Mouse (Mus musculus): Measurements from ENCODE around the gene Nek2. TPM values are rescaled to one million over a fixed set of nuclear protein-coding genes. Genes with fewer than 3 reads are reported as not detected.

Nek2 gene
- polyA plus RNA-seq, 1 experiment: 0.97 TPM

- H3K4me3 ChIP-seq (replicated peaks): no peak overlapping the region
- H3K36me3 ChIP-seq (ENCODE audit: control insufficient read depth): no peaks in the 10 kb centered on the region
Observed at GRCm38 (mm10) chr1:191808688-191809223, 12.5 kb upstream of the Nek2 start.

GRCm38 (mm10) chr1:191811774-191812173, 9.5 kb upstream of the Nek2 start:
- Histone ChIP-seq H3K36me3 (ENCODE audit: control insufficient read depth) (no peaks in the 10 kb centered on the region), H3K4me1 (ENCODE audit: control insufficient read depth) (no peaks in the 10 kb centered on the region), H3K4me3 (replicated peaks) (no peak overlapping the region), H3K9me3 (ENCODE audit: control insufficient read depth, low read length) (peaks cover 4% of the 10 kb centered on the region; the same call in 1 of the 2 replicates), H3K27me3 (ENCODE audit: control insufficient read depth) (no peaks in the 10 kb centered on the region)
- no peak for TF ChIP-seq GATA1 (IDR thresholded peaks at IDR 0.05; ENCODE audit: low read length)

More at GRCm38 (mm10) chr1:191808688-191809223, 12.5 kb upstream of the Nek2 start:
- no peaks in the 10 kb centered on the region for H3K4me1 ChIP-seq (ENCODE audit: control insufficient read depth)
- H3K27me3 ChIP-seq (ENCODE audit: control insufficient read depth): no peaks in the 10 kb centered on the region
- peaks cover 7% of the 10 kb centered on the region; the same call in 1 of the 2 replicates for H3K9me3 ChIP-seq (ENCODE audit: control insufficient read depth, low read length)
- no peak for TF ChIP-seq TAL1 (IDR thresholded peaks at IDR 0.05; ENCODE audit: low read length)

- H3K4me1 ChIP-seq (ENCODE audit: control insufficient read depth): peaks cover 1% of the 10 kb centered on the region; the same call in 1 of the 2 replicates
- H3K4me3 ChIP-seq (replicated peaks): no peak overlapping the region
- no peaks in the 10 kb centered on the region; the same call in 1 of the 2 replicates for H3K27me3 ChIP-seq (ENCODE audit: control insufficient read depth)
- H3K36me3 ChIP-seq (ENCODE audit: control insufficient read depth): no peaks in the 10 kb centered on the region
- TF ChIP-seq GATA1 (IDR thresholded peaks at IDR 0.05; ENCODE audit: low read length) (no peak), TAL1 (IDR thresholded peaks at IDR 0.05; ENCODE audit: low read length) (no peak)
- H3K9me3 ChIP-seq (ENCODE audit: control insufficient read depth, low read length): no peaks in the 10 kb centered on the region
Observed at GRCm38 (mm10) chr1:191812949-191813691, 8.1 kb upstream of the Nek2 start.

- Histone ChIP-seq H3K36me3 (ENCODE audit: control insufficient read depth) (no peaks in the 10 kb centered on the region), H3K4me3 (replicated peaks) (no peak overlapping the region), H3K27me3 (ENCODE audit: control insufficient read depth) (peaks cover 2% of the 10 kb centered on the region), H3K4me1 (ENCODE audit: control insufficient read depth) (peaks cover 1% of the 10 kb centered on the region; the same call in 1 of the 2 replicates), H3K9me3 (ENCODE audit: control insufficient read depth, low read length) (no peaks in the 10 kb centered on the region)
- TF ChIP-seq GATA1 (IDR thresholded peaks at IDR 0.05; ENCODE audit: low read length) (no peak), TAL1 (IDR thresholded peaks at IDR 0.05; ENCODE audit: low read length) (no peak)
Observed at GRCm38 (mm10) chr1:191814240-191814639, 7.0 kb upstream of the Nek2 start.

- TF ChIP-seq TAL1 (IDR thresholded peaks at IDR 0.05; ENCODE audit: low read length) (no peak), GATA1 (IDR thresholded peaks at IDR 0.05; ENCODE audit: low read length) (no peak)
- Histone ChIP-seq H3K9me3 (ENCODE audit: control insufficient read depth, low read length) (no peaks in the 10 kb centered on the region), H3K4me1 (ENCODE audit: control insufficient read depth) (peaks cover 1% of the 10 kb centered on the region; the same call in 1 of the 2 replicates), H3K36me3 (ENCODE audit: control insufficient read depth) (no peaks in the 10 kb centered on the region), H3K27me3 (ENCODE audit: control insufficient read depth) (peaks cover 9% of the 10 kb centered on the region), H3K4me3 (replicated peaks) (no peak overlapping the region)
Observed at GRCm38 (mm10) chr1:191814935-191815334, 6.3 kb upstream of the Nek2 start.

GRCm38 (mm10) chr1:191816596-191816995, 4.6 kb upstream of the Nek2 start:
- no peak overlapping the region for H3K4me3 ChIP-seq (replicated peaks)
- peaks cover 18% of the 10 kb centered on the region for H3K27me3 ChIP-seq (ENCODE audit: control insufficient read depth)
- TF ChIP-seq TAL1 (IDR thresholded peaks at IDR 0.05; ENCODE audit: low read length): no peak
- TF ChIP-seq GATA1 (IDR thresholded peaks at IDR 0.05; ENCODE audit: low read length): no peak
- no peaks in the 10 kb centered on the region for H3K9me3 ChIP-seq (ENCODE audit: control insufficient read depth, low read length)
- no peaks in the 10 kb centered on the region for H3K36me3 ChIP-seq (ENCODE audit: control insufficient read depth)
- H3K4me1 ChIP-seq (ENCODE audit: control insufficient read depth): peaks cover 8% of the 10 kb centered on the region

GRCm38 (mm10) chr1:191817418-191818144, 3.7 kb upstream of the Nek2 start:
- H3K4me1 ChIP-seq (ENCODE audit: control insufficient read depth): peaks cover 16% of the 10 kb centered on the region
- TF ChIP-seq TAL1 (IDR thresholded peaks at IDR 0.05; ENCODE audit: low read length) (no peak), GATA1 (IDR thresholded peaks at IDR 0.05; ENCODE audit: low read length) (no peak)
- H3K36me3 ChIP-seq (ENCODE audit: control insufficient read depth): peaks cover 7% of the 10 kb centered on the region
- H3K27me3 ChIP-seq (ENCODE audit: control insufficient read depth): peaks cover 18% of the 10 kb centered on the region
- H3K4me3 ChIP-seq (replicated peaks): no peak overlapping the region
- no peaks in the 10 kb centered on the region for H3K9me3 ChIP-seq (ENCODE audit: control insufficient read depth, low read length)

- H3K9me3 ChIP-seq (ENCODE audit: control insufficient read depth, low read length): no peaks in the 10 kb centered on the region
- H3K4me3 ChIP-seq (replicated peaks): no peak overlapping the region
- H3K36me3 ChIP-seq (ENCODE audit: control insufficient read depth): peaks cover 13% of the 10 kb centered on the region
- peaks cover 19% of the 10 kb centered on the region for H3K4me1 ChIP-seq (ENCODE audit: control insufficient read depth)
- H3K27me3 ChIP-seq (ENCODE audit: control insufficient read depth): peaks cover 18% of the 10 kb centered on the region
- TF ChIP-seq GATA1 (IDR thresholded peaks at IDR 0.05; ENCODE audit: low read length) (no peak), TAL1 (IDR thresholded peaks at IDR 0.05; ENCODE audit: low read length) (no peak)
Observed at GRCm38 (mm10) chr1:191818145-191818631, 3.1 kb upstream of the Nek2 start.

GRCm38 (mm10) chr1:191819026-191819425, 2.2 kb upstream of the Nek2 start:
- Histone ChIP-seq H3K9me3 (ENCODE audit: control insufficient read depth, low read length) (no peaks in the 10 kb centered on the region), H3K36me3 (ENCODE audit: control insufficient read depth) (peaks cover 21% of the 10 kb centered on the region), H3K27me3 (ENCODE audit: control insufficient read depth) (peaks cover 18% of the 10 kb centered on the region), H3K4me1 (ENCODE audit: control insufficient read depth) (peaks cover 21% of the 10 kb centered on the region), H3K4me3 (replicated peaks) (no peak overlapping the region)
- no peak for TF ChIP-seq GATA1 (IDR thresholded peaks at IDR 0.05; ENCODE audit: low read length)
- TF ChIP-seq TAL1 (IDR thresholded peaks at IDR 0.05; ENCODE audit: low read length): no peak

Data from erythroblast, embryonic 14.5 days (primary cell).